Comparison of ENCODE assay signal across 8 mouse cellular contexts in genomic region chr7:139200108-139200507, GRCm38 (mm10). TPM values are rescaled to one million over a fixed set of nuclear protein-coding genes. Genes with fewer than 3 reads are reported as not detected.
DNase-seq lines count a peak whose midpoint lies in the region; ATAC-seq and TF ChIP-seq lines count a peak whose summit lies in the region.

No protein-coding gene starts in this region.

- no peak overlapping the region for H3K27ac ChIP-seq in hindbrain, embryonic 10.5 days
- H3K27ac ChIP-seq in hindbrain, embryonic 13.5 days = no peak overlapping the region
- H3K27ac ChIP-seq in forebrain, embryonic 13.5 days = no peak overlapping the region
- H3K27ac ChIP-seq in limb, embryonic 11.5 days (replicated peaks; ENCODE audit: low read depth, low read length) = no peak overlapping the region
- no peak overlapping the region for H3K27ac ChIP-seq in neural tube, embryonic 12.5 days

- H3K27me3 ChIP-seq in hindbrain, embryonic 10.5 days (ENCODE audit: insufficient read depth, poor library complexity, severe bottlenecking) = peaks cover 13% of the 10 kb centered on the region; the same call in 1 of the 2 replicates
- H3K27me3 ChIP-seq in hindbrain, embryonic 13.5 days = 0 out of 2 replicates have a peak, but pooled peaks cover 10% of the 10 kb centered on the region
- H3K27me3 ChIP-seq in forebrain, embryonic 13.5 days = peaks cover 9% of the 10 kb centered on the region
- H3K27me3 ChIP-seq in limb, embryonic 11.5 days (ENCODE audit: control insufficient read depth, insufficient read depth, low read length) = 0 out of 2 replicates have a peak, but pooled peaks cover 2% of the 10 kb centered on the region
- H3K27me3 ChIP-seq in neural tube, embryonic 12.5 days (replicated peaks) = no peaks in the 10 kb centered on the region

- no peak overlapping the region for H3K4me2 ChIP-seq in hindbrain, embryonic 13.5 days
- H3K4me2 ChIP-seq in forebrain, embryonic 13.5 days = no peak overlapping the region
- H3K4me2 ChIP-seq in limb, embryonic 11.5 days (ENCODE audit: low read depth, severe bottlenecking) = no peak overlapping the region
- no peak overlapping the region for H3K4me2 ChIP-seq in neural tube, embryonic 12.5 days (replicated peaks)

- DNase-seq in hindbrain, embryonic 10.5 days (ENCODE audit: low spot score) = peak; percentile 61
- peak; percentile 91 for DNase-seq in brain, embryonic 14.5 days (ENCODE audit: low read depth)
- peak; percentile 47 for DNase-seq in induced T-regulatory cell, adult 2 months (ENCODE audit: low read depth)
- DNase-seq in limb, embryonic 11.5 days (ENCODE audit: low spot score) = peak; percentile 72
- no peak for DNase-seq in spleen, postnatal 14 days (ENCODE audit: low spot score in 2 of 2)

- no peaks in the 10 kb centered on the region for H3K4me1 ChIP-seq in hindbrain, embryonic 10.5 days (replicated peaks)
- H3K4me1 ChIP-seq in hindbrain, embryonic 13.5 days (replicated peaks) = no peaks in the 10 kb centered on the region
- no peaks in the 10 kb centered on the region for H3K4me1 ChIP-seq in forebrain, embryonic 13.5 days
- no peaks in the 10 kb centered on the region for H3K4me1 ChIP-seq in limb, embryonic 11.5 days (ENCODE audit: control insufficient read depth, insufficient read depth, low read length)
- H3K4me1 ChIP-seq in neural tube, embryonic 12.5 days = no peaks in the 10 kb centered on the region

- no peak for TF ChIP-seq POLR2A in brain, embryonic 14.5 days (IDR thresholded peaks at IDR 0.05; ENCODE audit: borderline replicate concordance, extremely low read depth, insufficient read depth, insufficient read length, poor library complexity, severe bottlenecking)

- no peaks in the 10 kb centered on the region for H3K9me3 ChIP-seq in hindbrain, embryonic 10.5 days
- no peaks in the 10 kb centered on the region for H3K9me3 ChIP-seq in hindbrain, embryonic 13.5 days
- no peaks in the 10 kb centered on the region for H3K9me3 ChIP-seq in forebrain, embryonic 13.5 days (replicated peaks)
- no peaks in the 10 kb centered on the region for H3K9me3 ChIP-seq in limb, embryonic 11.5 days (ENCODE audit: control insufficient read depth, low read length)
- H3K9me3 ChIP-seq in neural tube, embryonic 12.5 days = no peaks in the 10 kb centered on the region

- TF ChIP-seq CTCF in brain, embryonic 14.5 days (IDR thresholded peaks at IDR 0.05; ENCODE audit: borderline replicate concordance, extremely low read depth, insufficient read depth, insufficient read length) = peak; percentile 84

- H3K36me3 ChIP-seq in hindbrain, embryonic 10.5 days = no peaks in the 10 kb centered on the region
- no peaks in the 10 kb centered on the region for H3K36me3 ChIP-seq in hindbrain, embryonic 13.5 days
- no peaks in the 10 kb centered on the region for H3K36me3 ChIP-seq in forebrain, embryonic 13.5 days (ENCODE audit: poor library complexity, severe bottlenecking)
- H3K36me3 ChIP-seq in limb, embryonic 11.5 days (ENCODE audit: control insufficient read depth, insufficient read depth, low read length) = no peaks in the 10 kb centered on the region
- H3K36me3 ChIP-seq in neural tube, embryonic 12.5 days = no peaks in the 10 kb centered on the region

- no peak for ATAC-seq in hindbrain, embryonic 13.5 days (ENCODE audit: low FRiP score)
- peak; percentile 75 for ATAC-seq in forebrain, embryonic 13.5 days
- ATAC-seq in limb, embryonic 11.5 days (ENCODE audit: insufficient number of reproducible peaks, low FRiP score, low TSS enrichment, low read depth) = no peak
- ATAC-seq in neural tube, embryonic 12.5 days (ENCODE audit: low FRiP score, low read depth) = peak; percentile 63

- no peak overlapping the region for H3K4me3 ChIP-seq in hindbrain, embryonic 10.5 days
- H3K4me3 ChIP-seq in hindbrain, embryonic 13.5 days = no peak overlapping the region
- H3K4me3 ChIP-seq in forebrain, embryonic 13.5 days = no peak overlapping the region
- no peak overlapping the region for H3K4me3 ChIP-seq in limb, embryonic 11.5 days (ENCODE audit: low read depth, low read length)
- no peak overlapping the region for H3K4me3 ChIP-seq in neural tube, embryonic 12.5 days

- no peak overlapping the region for H3K9ac ChIP-seq in hindbrain, embryonic 13.5 days
- H3K9ac ChIP-seq in forebrain, embryonic 13.5 days = no peak overlapping the region
- no peak overlapping the region for H3K9ac ChIP-seq in limb, embryonic 11.5 days (ENCODE audit: low read length)
- no peak overlapping the region for H3K9ac ChIP-seq in neural tube, embryonic 12.5 days

- 34% methylated on average over 7 of the region's 7 CpGs for WGBS in hindbrain, embryonic 10.5 days
- WGBS in hindbrain, embryonic 13.5 days = 35% methylated on average over 7 of the region's 7 CpGs
- WGBS in forebrain, embryonic 13.5 days = 34% methylated on average over 7 of the region's 7 CpGs
- WGBS in limb, embryonic 11.5 days = 36% methylated on average over 7 of the region's 7 CpGs
- WGBS in neural tube, embryonic 12.5 days = 30% methylated on average over 7 of the region's 7 CpGs

RNA-seq across cellular contexts. Expression of gene Lrrc27, which starts 12.7 kb away (rescaled TPM):
- polyA plus RNA-seq in hindbrain, embryonic 10.5 days (2016; fragmentation: Nextera tagmentation; extraction: Ambion mirVana) = 4.1 and 4.9 TPM in 2 replicates
- 3.5 and 5.0 TPM in 2 replicates for polyA plus RNA-seq in hindbrain, embryonic 13.5 days (2015; fragmentation: Nextera tagmentation; extraction: Ambion mirVana)
- polyA plus RNA-seq in brain, embryonic 14.5 days (2012; rRNA removed) = 3.8 and 8.3 TPM in 2 replicates
- polyA plus RNA-seq in forebrain, embryonic 13.5 days (2015; fragmentation: Nextera tagmentation; extraction: Ambion mirVana) = 3.6 and 3.7 TPM in 2 replicates
- 3.2 and 4.9 TPM in 2 replicates for polyA plus RNA-seq in limb, embryonic 11.5 days (2014; fragmentation: Nextera tagmentation; extraction: Ambion mirVana)
- polyA plus RNA-seq in neural tube, embryonic 12.5 days (2016; fragmentation: Nextera tagmentation; extraction: Ambion mirVana) = 3.9 and 5.3 TPM in 2 replicates

RNA-seq across cellular contexts. Expression of gene Stk32c, which starts 13.0 kb away (rescaled TPM):
- polyA plus RNA-seq in hindbrain, embryonic 10.5 days (2016; fragmentation: Nextera tagmentation; extraction: Ambion mirVana) = 0.35 and 0.60 TPM in 2 replicates
- 1.1 TPM in 2 replicates for polyA plus RNA-seq in hindbrain, embryonic 13.5 days (2015; fragmentation: Nextera tagmentation; extraction: Ambion mirVana)
- polyA plus RNA-seq in brain, embryonic 14.5 days (2012; rRNA removed) = 22.1 and 27.9 TPM in 2 replicates
- polyA plus RNA-seq in forebrain, embryonic 13.5 days (2015; fragmentation: Nextera tagmentation; extraction: Ambion mirVana) = 0.50 and 0.89 TPM in 2 replicates
- 0.17 TPM in 1 of 2 replicates, not detected in the other for polyA plus RNA-seq in limb, embryonic 11.5 days (2014; fragmentation: Nextera tagmentation; extraction: Ambion mirVana)
- polyA plus RNA-seq in neural tube, embryonic 12.5 days (2016; fragmentation: Nextera tagmentation; extraction: Ambion mirVana) = 1.2 and 2.0 TPM in 2 replicates

RNA-seq across cellular contexts. Expression of gene Pwwp2b, which starts 48.2 kb away (rescaled TPM):
- polyA plus RNA-seq in hindbrain, embryonic 10.5 days (2016; fragmentation: Nextera tagmentation; extraction: Ambion mirVana) = 4.7 and 5.2 TPM in 2 replicates
- polyA plus RNA-seq in hindbrain, embryonic 13.5 days (2015; fragmentation: Nextera tagmentation; extraction: Ambion mirVana) = 4.5 and 4.9 TPM in 2 replicates
- polyA plus RNA-seq in brain, embryonic 14.5 days (2012; rRNA removed) = 4.3 and 4.5 TPM in 2 replicates
- polyA plus RNA-seq in forebrain, embryonic 13.5 days (2015; fragmentation: Nextera tagmentation; extraction: Ambion mirVana) = 4.5 and 4.7 TPM in 2 replicates
- polyA plus RNA-seq in limb, embryonic 11.5 days (2014; fragmentation: Nextera tagmentation; extraction: Ambion mirVana) = 5.7 and 6.6 TPM in 2 replicates
- polyA plus RNA-seq in neural tube, embryonic 12.5 days (2016; fragmentation: Nextera tagmentation; extraction: Ambion mirVana) = 4.9 and 5.3 TPM in 2 replicates

Comparison
In these comparisons a context has a peak if more than half of its experiments do, and no peak if none do; other contexts are left out.
1. DNase-seq: peak in hindbrain, embryonic 10.5 days (single experiment), brain, embryonic 14.5 days (single experiment), induced T-regulatory cell, adult 2 months (single experiment) and limb, embryonic 11.5 days (single experiment); none in spleen, postnatal 14 days (0 of 2).
2. ATAC-seq: peak in forebrain, embryonic 13.5 days (single experiment) and neural tube, embryonic 12.5 days (single experiment); none in hindbrain, embryonic 13.5 days (single experiment) and limb, embryonic 11.5 days (single experiment).